Mouse (Mus musculus) bone marrow, adult 2 months (tissue): ENCODE results near the gene Hoxa10. TPM values are rescaled to one million over a fixed set of nuclear protein-coding genes. Genes with fewer than 3 reads are reported as not detected.

Source experiments
- H3K27ac ChIP-seq: fragments of 200-500 bp; 2 replicates; pipeline ENCODE4 v1.5.1; 2012; ENCODE audit warnings: low read depth, mild to moderate bottlenecking, control low read depth, inconsistent platforms, low read length; ENCODE audit not compliant: control insufficient read depth, poor library complexity, insufficient read depth
- H3K4me1 ChIP-seq: fragments of 200-500 bp; 2 replicates; pipeline ENCODE4 v1.6.1; 2011; ENCODE audit warnings: low read length; ENCODE audit not compliant: control insufficient read depth, insufficient read depth
- H3K4me3 ChIP-seq: fragments of 200-500 bp; replicated peaks from 2 replicates; pipeline ENCODE3; 2011; ENCODE audit warnings: mild to moderate bottlenecking, low read depth, low read length, control low read depth; ENCODE audit not compliant: control insufficient read depth
- CTCF ChIP-seq: fragments of 200-500 bp; IDR thresholded peaks from 2 replicates; pipeline ENCODE4 v1.5.1; 2011; ENCODE audit warnings: low read length, control low read depth; ENCODE audit not compliant: control insufficient read depth, insufficient read depth
- POLR2A ChIP-seq: fragments of 200-500 bp; IDR thresholded peaks from 2 replicates; pipeline ENCODE4 v1.6.1; 2011; ENCODE audit warnings: low read depth, mild to moderate bottlenecking, control low read depth, low read length, borderline replicate concordance; ENCODE audit not compliant: control insufficient read depth
- WGBS: fragments of 180-500 bp; shearing (Covaris S2); methylation state at CpG from one replicate; pipeline ENCODE4 v1.1.7; 2018; 5-methylcytosine and 5-hydroxymethylcytosine counted together
- polyA plus RNA-seq: library from polyadenylated mRNA; stranded (reverse); fragments of >200 nt; gene quantifications from 2 replicates; pipeline ENCODE4 v1.2.4, GENCODE M21; 2011; ENCODE audit warnings: low replicate concordance; ENCODE audit not compliant: missing spikeins, insufficient read depth, insufficient read length

The Hoxa10 gene
- polyA plus RNA-seq, 1 experiment: 1.6 TPM

- Histone ChIP-seq H3K4me1 (no peaks in the 10 kb centered on the region), H3K4me3 (no peak within 1 kb of the TSS), H3K27ac (peak within 1 kb of the TSS; percentile 32; the same call in 1 of the 2 replicates)
- 2% methylated on average over 32 of the region's 36 CpGs for WGBS
- TF ChIP-seq CTCF: no peak
- TF ChIP-seq POLR2A: no peak
These were observed 10.0 kb downstream of the Hoxa10 start, which contains the start of gene Hoxa9 for GRCm38 (mm10) chr6:52230516-52231165. TSS of gene Hoxa9 (minus strand) at chr6:52231089.

- 1% methylated on average over 44 of the region's 44 CpGs for WGBS
- Histone ChIP-seq H3K27ac (peak overlapping the region; percentile 32; the same call in 1 of the 2 replicates), H3K4me1 (no peaks in the 10 kb centered on the region), H3K4me3 (peak overlapping the region; percentile 44)
- TF ChIP-seq CTCF (no peak), POLR2A (no peak)
These were observed 10.9 kb downstream of the Hoxa10 start for GRCm38 (mm10) chr6:52229558-52230416.

GRCm38 (mm10) chr6:52228475-52229465 lies 11.9 kb downstream of the Hoxa10 start:
- no peaks in the 10 kb centered on the region for H3K4me1 ChIP-seq
- TF ChIP-seq POLR2A (0 out of 2 replicates have a peak, but pooled peaks have one; percentile 10), CTCF (no peak)
- 2% methylated on average over 38 of the region's 38 CpGs for WGBS
- H3K4me3 ChIP-seq: peak overlapping the region; percentile 21
- peak overlapping the region; percentile 50; the same call in 1 of the 2 replicates for H3K27ac ChIP-seq

GRCm38 (mm10) chr6:52227470-52228222 lies 13.0 kb downstream of the Hoxa10 start:
- H3K4me1 ChIP-seq: no peaks in the 10 kb centered on the region
- H3K4me3 ChIP-seq: no peak overlapping the region
- WGBS: 26% methylated on average over 11 of the region's 11 CpGs
- no peak for TF ChIP-seq CTCF
- TF ChIP-seq POLR2A: no peak
- no peak overlapping the region for H3K27ac ChIP-seq

- Histone ChIP-seq H3K27ac (no peak overlapping the region), H3K4me3 (no peak overlapping the region), H3K4me1 (no peaks in the 10 kb centered on the region)
- WGBS: 3% methylated on average over 26 of the region's 26 CpGs
- TF ChIP-seq CTCF (no peak), POLR2A (no peak)
These were observed 13.9 kb downstream of the Hoxa10 start for GRCm38 (mm10) chr6:52226569-52227257.

- under 1% methylated on average over 69 of the region's 69 CpGs for WGBS
- no peak for TF ChIP-seq CTCF
- no peak for TF ChIP-seq POLR2A
- Histone ChIP-seq H3K27ac (peak overlapping the region; percentile 59), H3K4me1 (no peaks in the 10 kb centered on the region), H3K4me3 (peak overlapping the region; percentile 34)
These were observed 14.8 kb downstream of the Hoxa10 start for GRCm38 (mm10) chr6:52225612-52226568.
